Mouse (Mus musculus) lung, postnatal 36 days (tissue): ENCODE measurements at regions not wholly inside any gene's neighbourhood (a gene's known extent, or its start where the extent isn't known, plus 50 kb on each side); places are given as distances from the start of the nearest gene placed in this dataset.

Source experiments
- DNase-seq: peaks from one replicate; pipeline ENCODE4 v3.0.0; 2022; ENCODE audit warnings: mixed read lengths

GRCm38 (mm10) chr5:101294031-101294430 lies 370.8 kb downstream of the Nkx6-1 start:
- no peak for DNase-seq

DNA sequence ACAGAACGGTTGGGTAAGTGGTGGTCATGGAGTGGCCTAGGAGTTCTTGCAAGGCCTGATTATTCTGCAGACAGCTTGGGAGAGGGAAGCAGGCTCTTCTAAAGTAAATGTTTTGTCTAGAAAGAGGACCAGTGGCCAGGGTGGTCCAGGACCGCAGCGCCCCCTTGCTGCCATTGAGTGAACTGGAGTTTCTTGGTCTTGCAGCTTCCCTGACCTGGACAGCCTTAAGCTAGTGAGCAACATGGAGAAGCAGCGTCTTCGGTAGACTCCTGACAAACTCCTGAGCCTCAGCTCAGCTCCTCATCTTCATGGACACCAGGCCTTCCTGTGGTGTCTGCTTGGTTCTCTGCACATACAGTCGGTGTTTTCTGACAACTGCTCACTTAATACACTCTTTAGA lies 376.4 kb downstream of the Nkx6-1 start:
- DNase-seq, result peak; percentile 22

DNA sequence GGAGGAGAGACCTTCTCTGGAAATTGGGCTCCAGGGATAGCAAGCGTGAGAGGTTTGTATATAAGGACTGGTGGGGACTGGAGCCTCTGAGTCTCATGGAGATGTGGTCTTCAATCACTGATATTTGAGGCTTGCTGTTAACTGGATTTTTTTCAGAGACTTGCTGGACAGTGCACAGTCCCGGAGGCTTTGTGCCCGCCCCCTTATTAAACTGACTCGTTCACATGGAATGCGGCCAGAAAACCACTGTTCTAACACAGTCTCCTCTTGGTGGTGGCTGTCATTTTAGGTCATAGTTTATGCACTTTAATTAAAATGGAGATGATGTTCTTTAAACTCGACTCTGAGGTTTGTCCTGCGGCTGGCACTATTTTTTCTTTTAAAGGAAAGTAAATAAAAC lies 378.9 kb downstream of the Nkx6-1 start:
- DNase-seq, result no peak

DNA sequence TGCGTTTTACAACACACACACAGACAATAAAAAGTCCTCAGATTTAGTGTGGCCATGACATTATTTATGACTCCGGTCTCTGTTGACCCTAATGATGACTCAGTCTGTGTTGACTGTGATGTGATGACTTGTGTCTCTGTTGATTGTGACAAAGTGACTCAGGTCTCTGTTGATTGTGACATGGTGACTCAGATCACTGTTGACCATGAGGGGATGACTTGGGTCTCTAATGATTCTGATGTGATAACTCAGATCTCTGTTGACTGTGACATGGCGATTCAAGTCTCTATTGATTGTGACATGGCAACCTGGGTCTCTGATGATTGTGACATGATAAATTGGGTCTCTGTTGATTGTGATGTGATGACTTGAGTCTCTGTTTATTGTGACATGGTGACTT lies 405.0 kb downstream of the Gpat3 start:
- no peak for DNase-seq

- no peak for DNase-seq
These were observed 397.1 kb downstream of the Gpat3 start for GRCm38 (mm10) chr5:101242651-101243050.

GRCm38 (mm10) chr5:101239298-101240118 lies 394.0 kb downstream of the Gpat3 start:
- peak; percentile 4 for DNase-seq

DNA sequence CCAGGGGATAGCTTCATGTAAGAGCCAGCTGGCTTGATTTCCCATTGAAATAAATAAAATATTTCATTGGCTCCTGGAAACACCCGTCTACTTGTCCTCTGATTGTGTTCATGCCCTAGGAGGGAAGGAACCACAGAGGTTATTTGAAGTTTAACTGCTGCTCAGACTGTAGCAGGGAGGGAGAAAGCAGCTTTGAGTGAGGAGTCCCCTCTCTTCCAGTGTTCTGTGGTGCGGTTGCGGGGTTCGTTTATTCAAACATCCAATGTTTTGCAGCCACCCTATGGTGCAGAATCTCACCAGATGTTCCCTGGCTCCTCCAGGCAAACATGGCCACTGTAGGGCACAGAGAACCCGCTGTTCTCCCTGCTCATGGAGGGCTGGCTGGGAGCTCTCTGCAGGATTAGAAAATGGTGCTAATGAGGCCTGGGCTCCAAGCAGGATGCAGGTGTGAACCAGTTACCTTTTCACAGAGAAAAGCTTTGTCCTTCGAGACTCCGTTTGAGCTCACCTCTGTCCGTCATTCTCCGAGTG lies 390.7 kb downstream of the Gpat3 start:
- DNase-seq, result no peak

- DNase-seq, result no peak
These were observed 376.9 kb downstream of the Gpat3 start for GRCm38 (mm10) chr5:101222390-101222789.

- no peak for DNase-seq
These were observed 372.6 kb downstream of the Gpat3 start for GRCm38 (mm10) chr5:101218082-101218481.

DNA sequence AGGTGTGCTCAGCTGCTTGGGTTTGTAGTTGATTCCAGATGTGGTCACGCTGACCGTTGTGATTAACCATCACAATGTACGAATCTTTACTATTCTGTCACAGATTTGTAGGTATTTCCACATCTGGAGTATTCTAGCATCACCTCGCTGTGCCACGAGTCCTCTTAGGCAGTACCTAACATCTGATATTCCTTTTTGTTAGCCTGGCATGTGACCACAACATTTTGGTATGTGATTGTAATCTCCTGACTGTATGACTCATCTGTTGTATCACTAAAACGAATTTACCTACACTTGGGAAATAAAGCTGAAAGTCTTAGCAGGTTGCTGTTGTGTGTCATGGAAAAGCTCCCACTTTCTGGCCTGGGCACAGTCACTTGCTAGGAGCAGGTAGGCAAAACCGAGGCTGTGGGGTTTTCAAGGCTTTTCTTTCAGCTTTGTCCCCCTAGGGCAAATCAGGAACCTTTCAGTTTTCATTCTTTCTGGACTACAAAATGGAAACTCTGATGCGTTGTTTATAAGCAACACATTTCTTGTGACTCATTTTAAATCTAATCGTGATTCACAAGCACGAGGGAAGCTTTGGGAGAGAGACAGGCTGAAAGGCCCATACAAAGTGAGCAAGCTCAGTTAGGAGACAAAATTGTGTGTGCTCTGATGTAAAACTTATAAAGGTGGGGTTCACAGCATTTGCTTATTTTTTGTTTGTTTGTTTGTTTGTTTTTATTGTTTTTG lies 371.5 kb downstream of the Gpat3 start:
- DNase-seq, result no peak

DNA sequence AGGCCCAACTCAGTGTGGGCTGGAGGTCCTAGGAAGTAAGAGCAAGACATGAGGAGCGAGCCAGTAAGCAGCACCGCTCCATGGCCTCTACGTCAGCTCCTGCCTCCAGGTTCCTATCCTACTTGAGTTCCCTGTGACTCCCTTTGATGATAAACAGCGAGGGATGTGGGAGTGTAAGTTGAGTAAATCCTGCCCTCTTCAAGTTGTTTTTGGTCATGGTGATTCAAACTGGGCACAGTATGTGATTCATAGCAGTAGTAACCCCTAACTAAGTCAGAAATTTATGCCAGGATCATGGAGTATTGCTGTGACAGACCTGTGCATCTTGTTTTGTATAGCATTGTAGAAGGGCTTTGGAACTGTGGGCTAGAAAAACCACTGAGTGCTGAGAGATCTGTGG lies 366.5 kb downstream of the Gpat3 start:
- DNase-seq, result no peak

DNA sequence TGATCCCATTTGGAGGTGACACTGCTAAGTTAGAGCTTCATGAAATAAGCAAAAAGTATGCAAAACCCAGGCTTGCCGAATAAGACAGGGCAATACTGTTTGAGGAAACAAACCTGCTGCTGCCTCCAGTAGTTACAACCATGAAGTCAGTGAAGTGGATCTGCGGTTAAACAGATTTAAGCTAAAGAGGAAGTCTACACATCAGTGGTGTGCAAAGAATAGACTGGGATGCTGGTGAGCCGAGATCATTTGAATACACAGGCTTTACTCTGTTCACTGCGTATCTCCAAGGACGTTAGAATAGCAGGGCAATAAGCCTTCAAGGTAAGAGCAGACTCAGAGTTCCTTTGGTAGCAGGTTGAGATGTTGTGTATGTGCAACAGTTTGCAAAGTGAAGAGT lies 362.6 kb downstream of the Gpat3 start:
- DNase-seq, result peak; percentile 3

DNA sequence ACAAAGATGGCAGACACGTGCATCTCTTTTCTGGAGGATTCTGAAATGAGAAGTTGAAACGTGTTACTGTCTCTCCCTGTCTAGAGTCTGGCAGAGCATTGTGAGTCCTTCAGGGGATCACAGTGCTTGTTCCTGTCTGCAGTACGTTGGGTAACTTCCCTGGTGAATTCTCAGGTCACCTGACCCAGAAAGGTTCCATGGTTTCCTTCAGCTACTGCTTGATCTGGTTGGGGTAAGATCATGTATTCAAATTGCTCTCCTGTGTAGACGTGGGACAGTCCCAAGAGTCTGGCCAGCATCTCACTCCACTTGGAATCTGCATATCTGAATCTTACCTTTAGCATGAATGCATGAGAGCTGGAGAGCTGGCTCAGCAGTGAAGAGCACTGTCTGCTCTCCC lies 350.0 kb downstream of the Gpat3 start:
- DNase-seq, result no peak

GRCm38 (mm10) chr5:101190976-101191375 lies 345.5 kb downstream of the Gpat3 start:
- no peak for DNase-seq

DNA sequence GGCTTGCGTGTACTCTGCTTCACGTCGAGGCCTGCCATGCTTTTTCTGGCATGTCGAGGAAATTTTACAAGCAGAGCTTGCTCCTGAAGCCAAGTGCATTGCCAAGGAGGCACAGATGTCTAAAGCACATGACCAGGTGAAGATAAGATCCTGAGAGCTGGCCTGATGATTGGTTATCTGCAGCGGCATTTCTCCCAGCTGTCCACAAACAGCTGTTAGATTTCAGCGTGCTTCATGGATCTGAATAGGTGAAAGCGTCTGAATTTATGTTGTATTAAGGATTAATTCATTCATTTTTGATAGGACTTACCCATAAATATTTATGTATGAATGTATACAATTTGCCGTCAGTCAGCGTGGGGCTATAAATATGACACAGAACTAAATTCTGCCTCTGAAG lies 327.7 kb downstream of the Gpat3 start:
- no peak for DNase-seq

DNA sequence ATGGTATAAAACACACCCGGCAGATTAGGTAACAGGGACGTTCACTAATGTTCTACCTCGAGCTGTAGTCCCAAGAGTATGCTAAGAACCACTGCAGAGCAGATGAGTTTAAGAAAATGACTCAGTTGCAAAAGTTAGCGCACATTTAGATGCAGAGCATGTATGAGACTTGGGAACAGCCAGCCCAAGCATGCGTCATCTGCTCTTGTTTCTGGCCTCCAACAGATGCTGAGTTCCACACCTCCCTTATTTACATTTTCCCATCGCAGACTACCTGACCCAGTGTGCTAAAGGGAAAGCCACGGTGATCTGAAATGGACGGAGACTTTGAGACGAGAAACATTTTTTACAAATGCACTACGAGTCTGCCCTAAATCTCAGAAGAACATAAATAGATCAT lies 327.3 kb downstream of the Gpat3 start:
- no peak for DNase-seq

- DNase-seq, result no peak
These were observed 323.6 kb downstream of the Gpat3 start for GRCm38 (mm10) chr5:101169074-101169473.

DNA sequence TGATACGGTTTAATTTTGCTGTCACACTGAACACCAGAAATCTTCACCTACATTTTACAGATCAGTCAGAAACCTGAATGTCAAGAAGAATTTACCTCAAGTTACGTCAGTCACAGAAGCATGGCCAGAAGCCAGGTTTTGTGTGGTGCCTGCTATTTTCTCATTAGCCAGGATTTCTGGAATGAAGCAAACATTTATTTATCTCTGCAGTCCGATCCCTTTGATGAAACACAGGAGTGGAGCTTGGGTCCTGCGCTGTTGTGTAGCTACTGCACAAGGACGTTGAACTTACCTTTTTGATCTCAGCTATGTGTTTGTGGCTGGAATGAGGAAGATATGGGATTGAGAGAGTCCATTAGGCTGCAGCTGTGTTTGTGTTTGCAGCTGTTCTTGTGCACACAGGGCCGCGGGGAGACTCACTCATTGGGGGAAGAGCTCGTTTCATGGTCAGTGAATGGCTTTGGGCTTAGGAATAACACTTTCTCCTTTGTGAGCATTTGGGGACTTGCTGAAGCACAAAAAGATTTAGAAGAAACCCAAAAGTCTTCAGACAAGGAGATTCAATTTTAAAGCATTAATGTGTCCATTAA lies 318.2 kb downstream of the Gpat3 start:
- DNase-seq, result no peak

GRCm38 (mm10) chr5:101163112-101163511 lies 317.6 kb downstream of the Gpat3 start:
- no peak for DNase-seq

DNA sequence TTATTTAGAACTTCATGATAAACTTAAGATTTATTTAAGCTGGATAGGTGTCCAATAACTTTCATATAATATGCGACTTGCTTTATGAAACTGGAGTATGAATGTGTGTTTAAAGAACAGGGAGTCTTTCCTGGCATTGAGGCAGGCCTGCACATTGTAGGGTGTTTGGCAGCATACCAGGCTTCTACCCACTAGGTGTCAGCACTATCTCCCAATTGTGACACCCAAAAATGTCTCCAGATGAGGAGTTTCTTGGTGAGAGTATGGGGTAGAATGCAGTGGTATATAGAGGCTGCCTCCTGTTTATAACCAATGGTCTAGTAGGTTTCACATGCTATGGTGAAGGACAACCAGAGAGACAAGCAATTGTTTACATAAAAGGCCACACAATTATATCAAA lies 311.9 kb downstream of the Gpat3 start:
- no peak for DNase-seq

DNA sequence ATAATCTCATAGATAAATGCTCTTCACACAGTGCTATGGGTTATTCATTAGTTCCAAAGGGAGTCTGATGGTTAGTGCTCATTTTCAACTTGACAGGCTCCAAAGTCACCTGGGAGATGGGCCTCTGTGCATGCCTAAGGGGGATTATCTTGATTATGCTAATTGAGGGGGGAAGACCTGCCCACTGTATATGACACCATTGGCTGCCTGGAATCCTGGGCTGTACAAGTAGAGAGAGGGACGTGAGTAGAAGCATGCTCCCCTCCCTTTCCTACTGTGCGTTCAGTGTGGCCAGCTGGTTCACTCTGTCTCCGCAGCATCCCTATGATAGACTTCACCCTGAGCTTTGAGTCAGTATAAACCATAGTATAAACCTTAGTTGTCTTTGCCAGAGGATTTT lies 300.8 kb downstream of the Gpat3 start:
- DNase-seq, result no peak

DNA sequence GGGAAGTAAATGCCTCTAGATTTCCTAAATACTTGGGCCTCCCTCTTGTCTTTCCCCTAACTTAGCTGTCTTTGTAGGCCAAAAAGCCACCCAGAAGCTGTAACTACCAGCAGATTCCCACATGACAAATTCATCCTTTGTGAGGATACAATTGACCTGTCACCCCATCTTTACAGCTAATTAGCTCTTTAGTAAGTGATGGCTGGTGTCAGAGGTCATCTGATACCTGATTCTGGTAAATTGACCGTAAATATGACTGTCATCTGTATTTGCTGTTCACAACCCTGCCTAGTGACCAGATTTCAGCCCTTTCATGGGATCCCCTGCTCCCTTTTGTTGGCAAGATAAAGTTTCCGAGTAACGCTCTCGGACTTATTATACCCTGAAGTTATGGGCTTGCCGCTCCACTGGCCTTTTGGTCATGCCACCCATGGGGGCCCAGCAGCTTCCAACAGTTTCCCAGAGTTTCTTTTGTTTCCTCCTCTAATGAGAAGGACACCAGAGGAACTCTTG lies 279.5 kb downstream of the Gpat3 start:
- no peak for DNase-seq

- DNase-seq, result no peak
These were observed 277.4 kb downstream of the Gpat3 start for GRCm38 (mm10) chr5:101122914-101123313.
